Mouse (Mus musculus): ENCODE data around the gene Tpd52l1. TPM values are rescaled to one million over a fixed set of nuclear protein-coding genes. Genes with fewer than 3 reads are reported as not detected.
"Not testable (repeated sequence)": the region's sequence is repeated elsewhere in the genome, so short reads cannot be mapped to it uniquely, and the experiment has no call there.

Tpd52l1 gene
- total RNA-seq (2022), result 10 to 100 TPM; 29.3 to 31.8 (median 30.8) TPM

DNA sequence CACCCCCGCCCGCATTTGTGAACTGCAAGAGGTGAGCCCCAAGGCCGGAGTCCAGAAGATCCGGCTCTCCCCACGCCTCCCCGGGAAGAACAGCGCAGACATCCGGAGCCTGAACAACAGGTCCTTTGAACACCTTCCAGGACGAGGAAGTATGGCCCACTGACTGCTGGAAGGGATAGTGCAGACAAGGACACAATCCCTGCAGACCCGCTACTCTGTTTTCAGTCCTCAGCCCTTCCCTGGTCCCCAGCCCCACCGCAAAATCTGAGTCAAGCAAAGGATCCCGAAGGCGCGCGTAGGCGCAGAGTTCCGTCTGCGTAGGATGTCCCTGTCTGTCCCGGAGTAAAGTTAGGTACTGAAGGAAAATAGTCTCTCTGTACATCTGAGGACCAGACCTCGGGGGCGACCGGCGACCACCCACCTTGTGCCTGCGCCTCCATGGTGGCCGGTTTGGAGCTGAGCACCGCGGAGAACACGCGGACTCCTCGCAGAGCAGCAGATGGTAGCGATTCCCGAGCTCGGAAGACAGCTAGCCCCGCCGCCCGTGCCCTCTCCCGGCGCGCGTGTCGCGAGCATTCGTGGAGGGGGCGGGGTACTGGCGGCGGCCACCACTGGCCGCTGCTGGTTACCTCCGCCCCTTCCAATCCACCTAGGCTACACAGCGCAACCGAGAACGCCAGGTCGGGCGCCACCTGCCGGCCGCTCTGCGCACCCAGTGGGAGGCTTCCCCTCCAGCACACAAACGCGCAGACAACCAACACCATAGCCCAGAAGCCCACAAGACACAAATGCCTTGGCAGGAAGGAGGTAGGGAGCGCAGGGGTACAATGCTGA is at the start of gene Tpd52l1:
Gene Tpd52l1 (minus strand): TSS at position 668 of the 834 bp plus-strand sequence.
- DNase-seq (ENCODE audit: low spot score in 2 of 2), result peak; percentile 71 to 84

DNA sequence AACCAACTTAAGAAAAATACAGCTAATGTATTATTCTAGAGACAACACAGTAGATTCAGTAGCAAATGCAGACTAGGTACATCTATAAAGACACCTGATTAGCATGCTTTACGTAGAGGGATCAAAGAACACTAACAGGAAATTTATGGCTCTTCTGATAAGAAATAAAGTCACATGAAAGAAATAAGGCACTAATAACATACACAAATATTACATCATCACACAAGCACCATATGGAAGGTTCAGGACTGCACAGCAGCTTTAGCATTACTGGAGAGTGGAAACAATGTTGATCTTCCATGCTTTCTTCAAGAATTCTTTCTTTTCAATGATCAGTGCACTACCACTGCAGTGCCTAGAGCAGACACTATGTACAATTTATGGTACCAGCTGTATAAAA is 48.5 kb upstream of the Tpd52l1 start:
- no peak for DNase-seq (ENCODE audit: low spot score in 2 of 2)

- no peak for DNase-seq (ENCODE audit: low spot score in 2 of 2)
These were observed 21.5 kb upstream of the Tpd52l1 start for GRCm38 (mm10) chr10:31467043-31467898.

DNA sequence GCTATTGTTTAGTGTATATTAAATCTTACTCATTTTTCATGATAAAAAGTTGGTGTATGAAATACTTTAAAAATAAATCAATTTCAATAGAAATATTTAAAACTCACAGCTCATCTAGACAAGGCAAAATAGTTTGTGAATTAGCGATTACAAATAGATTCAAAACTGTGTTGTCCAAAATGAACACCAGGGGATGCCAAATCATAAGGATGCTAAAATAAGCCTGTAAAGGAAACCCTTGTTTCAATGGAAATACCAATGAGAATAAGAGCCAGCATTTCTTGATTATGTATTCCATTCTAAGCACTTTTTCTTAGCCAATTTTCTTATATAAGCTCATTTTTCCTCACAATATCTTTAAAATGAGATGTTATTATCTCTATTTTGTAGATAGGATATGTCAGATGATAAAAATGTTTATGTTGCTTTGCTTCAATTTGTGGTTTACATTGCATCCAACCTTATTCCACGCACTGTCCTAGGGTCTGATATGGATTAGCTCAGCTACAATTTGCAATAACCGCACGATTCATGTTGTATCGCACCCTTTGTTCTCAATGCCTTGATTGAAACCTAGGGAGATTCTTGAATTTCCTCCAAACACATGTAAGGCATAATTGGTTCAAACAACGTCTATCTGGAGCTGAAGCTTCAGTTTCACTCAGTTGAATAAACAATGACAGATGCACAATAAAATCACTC is 20.2 kb upstream of the Tpd52l1 start:
- no peak for DNase-seq (ENCODE audit: low spot score in 2 of 2)

DNA sequence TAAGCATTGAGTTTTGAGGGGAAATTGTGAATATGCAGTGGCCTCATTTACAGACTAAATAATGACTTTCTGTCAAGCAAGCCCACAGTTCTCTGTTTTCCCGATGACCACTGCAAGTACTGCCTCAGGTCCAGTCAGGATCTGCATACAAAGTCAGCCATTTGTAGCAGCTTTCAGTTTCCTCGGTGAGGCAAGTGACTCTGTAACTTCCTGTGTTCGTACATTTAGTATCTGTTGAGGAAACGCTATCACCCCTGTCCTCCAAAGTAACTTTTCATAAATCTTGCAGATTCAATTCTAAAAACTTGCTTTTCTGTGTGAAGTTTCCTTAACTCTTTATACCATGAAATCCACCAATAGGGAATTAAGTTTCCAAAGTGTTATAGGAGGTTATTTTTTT is 19.7 kb upstream of the Tpd52l1 start:
- DNase-seq (ENCODE audit: low spot score in 2 of 2), result no peak

DNA sequence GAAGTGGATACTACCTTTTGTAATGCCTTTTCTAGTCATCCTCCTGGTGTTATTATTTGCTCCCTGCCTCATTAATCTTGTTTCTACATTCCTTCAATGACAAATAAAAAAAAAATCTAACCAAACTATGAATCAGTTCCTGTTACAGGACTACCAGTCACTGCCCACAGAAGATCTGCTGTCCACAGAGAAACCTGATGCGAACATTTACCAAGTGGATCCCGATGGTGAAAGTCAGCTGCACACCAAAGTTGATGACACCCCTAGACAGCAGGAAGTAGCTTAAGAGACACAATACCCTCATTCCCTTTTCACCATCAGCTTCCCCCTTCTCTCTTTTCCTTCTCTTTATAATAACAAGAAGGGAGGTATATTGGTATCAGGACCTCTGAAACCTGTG is 17.3 kb upstream of the Tpd52l1 start:
- DNase-seq (ENCODE audit: low spot score in 2 of 2), result no peak

- DNase-seq (ENCODE audit: low spot score in 2 of 2), result no peak
These were observed 11.0 kb upstream of the Tpd52l1 start for GRCm38 (mm10) chr10:31456806-31457205.

DNA sequence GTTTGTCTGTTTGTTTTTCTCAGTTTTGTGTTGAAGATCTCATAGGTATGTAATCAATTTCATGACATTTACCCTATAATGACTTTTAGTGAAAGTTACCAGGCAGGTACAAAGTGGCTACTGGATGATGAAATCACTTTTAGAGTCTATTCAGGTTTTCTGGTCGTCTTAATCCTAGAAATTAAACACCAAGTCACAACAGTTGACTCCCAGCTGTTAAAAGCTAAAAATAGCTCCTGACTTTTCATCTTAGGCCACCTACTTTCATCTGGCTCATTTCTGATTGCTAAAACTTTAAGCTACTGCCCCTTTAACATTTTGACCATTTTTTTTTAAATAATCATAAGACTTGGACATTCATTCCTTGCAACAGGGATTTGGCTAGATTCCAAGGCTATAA is 1.3 kb upstream of the Tpd52l1 start:
- no peak for DNase-seq (ENCODE audit: low spot score in 2 of 2)

GRCm38 (mm10) chr10:31444206-31444605 is 1.6 kb downstream of the Tpd52l1 start:
- DNase-seq (ENCODE audit: low spot score in 2 of 2), result no peak

DNA sequence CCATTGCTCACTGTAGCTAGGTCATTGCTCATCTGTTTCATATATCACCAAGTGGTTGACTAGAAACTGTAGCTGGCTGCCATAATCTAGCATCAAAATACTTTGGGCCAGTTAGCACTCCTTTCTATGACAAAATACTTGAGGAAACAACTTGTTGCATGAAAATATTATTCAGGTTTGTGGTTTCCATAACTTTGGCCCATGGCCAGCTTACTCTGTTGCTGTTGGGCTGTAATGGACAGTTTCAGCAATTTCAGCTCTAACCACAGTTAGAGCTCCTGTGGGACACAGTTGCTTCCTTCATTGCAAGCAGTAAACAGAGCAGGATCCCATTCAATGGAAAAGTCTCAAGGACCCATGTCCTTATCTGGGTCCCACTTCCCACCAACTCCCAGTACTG is 4.3 kb downstream of the Tpd52l1 start:
- no peak for DNase-seq (ENCODE audit: low spot score in 2 of 2)

DNA sequence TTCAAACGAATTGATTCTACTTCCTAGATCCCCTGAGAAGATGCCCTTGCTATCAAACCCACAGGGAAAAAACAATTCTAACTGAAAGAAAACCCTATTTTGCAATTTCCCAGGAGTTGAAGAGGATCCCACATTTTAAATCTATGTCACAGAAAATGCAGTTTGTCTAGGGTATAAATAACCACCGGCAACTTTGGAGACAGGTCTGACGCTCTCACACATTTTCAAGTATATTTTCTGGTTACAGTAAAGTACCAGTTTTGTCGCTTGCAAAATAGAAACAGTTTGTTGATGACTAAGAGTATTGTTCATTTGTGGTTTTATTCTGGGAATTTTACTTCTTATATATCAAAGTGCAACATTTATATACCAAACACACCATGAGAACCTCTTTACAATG is 9.7 kb downstream of the Tpd52l1 start:
- no peak for DNase-seq (ENCODE audit: low spot score in 2 of 2)

DNA sequence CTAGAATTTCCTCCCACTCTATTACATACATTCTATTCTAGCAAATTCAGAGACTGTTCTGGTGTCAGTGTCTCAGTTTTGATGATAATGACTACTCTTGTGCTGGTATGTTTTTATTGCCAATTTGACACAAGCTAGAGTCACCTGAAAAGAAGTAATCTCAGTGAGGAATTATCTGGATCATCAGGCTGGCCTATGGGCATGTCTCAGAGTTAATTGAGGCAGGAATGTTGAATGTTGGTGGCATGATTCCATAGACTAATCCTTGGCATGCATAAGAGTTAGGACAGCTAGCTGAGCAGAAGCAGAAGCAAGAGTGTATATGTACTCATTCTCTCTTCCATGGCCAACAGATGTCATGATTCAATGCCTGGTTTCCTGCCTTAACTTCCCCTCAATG is 27.8 kb downstream of the Tpd52l1 start:
- DNase-seq (ENCODE audit: low spot score in 2 of 2), result no peak

DNA sequence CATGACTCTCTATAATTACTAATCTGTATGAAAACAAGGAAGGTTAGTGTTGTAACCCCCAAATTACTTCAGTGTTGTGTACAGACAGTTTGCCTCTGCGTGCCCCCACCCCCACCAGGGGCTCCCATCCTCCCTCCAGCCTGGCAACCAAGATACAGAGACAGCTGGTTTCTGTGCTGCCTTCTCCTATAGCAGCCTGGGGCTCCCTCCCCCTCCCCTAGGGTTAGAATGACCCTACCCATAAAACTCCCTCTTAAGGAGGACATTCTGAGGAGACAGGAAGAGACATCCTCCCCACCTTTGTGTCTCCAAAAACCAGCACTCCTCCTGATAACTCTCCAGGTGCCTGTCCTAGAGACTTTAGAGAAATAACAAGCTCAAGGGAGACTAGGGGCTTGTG is 52.8 kb downstream of the Tpd52l1 start:
- no peak for DNase-seq (ENCODE audit: low spot score in 2 of 2)

- no peak for DNase-seq (ENCODE audit: low spot score in 2 of 2)
These were observed 54.9 kb downstream of the Tpd52l1 start for GRCm38 (mm10) chr10:31390777-31391395.

- DNase-seq (ENCODE audit: low spot score in 2 of 2), result not testable (repeated sequence)
These were observed 57.2 kb downstream of the Tpd52l1 start for GRCm38 (mm10) chr10:31388566-31388965.

DNA sequence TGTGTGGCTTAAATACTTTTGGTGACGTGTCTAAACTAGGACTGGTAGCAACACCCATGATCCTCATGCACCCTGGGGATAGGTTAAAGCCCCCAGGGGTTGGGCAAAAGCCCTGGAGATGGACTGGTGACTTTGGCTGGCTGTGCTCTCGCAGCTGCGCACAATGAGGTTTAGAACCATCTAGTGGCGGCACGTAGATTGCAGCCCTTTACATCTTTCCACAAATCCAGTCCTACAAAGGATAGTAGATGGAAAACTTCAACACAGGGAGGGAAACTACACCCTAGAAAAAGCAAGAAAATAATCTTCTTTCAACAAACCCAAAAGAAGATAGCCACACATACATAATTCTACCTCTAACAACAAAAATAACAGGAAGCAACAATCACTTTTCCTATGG is 75.6 kb downstream of the Tpd52l1 start:
- DNase-seq (ENCODE audit: low spot score in 2 of 2), result not testable (repeated sequence)

DNA sequence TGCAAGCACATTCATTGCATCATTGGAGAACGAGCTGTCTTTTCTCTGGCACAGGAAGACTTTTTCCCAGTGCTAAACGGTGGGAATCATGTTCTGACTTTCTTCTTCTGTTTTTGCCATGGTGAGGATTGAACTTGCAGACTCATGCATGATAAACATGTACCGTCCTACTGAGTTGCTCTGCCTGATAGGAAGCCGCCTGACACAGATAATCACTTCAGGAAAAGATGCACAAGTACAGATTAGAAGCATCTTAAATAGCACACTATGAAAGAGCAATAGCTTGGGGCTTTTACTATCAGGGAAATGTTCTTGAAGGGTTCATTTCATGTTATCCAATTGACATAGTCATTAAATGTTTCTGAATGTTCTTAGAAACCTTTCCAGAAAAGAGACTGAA is 86.0 kb downstream of the Tpd52l1 start:
- no peak for DNase-seq (ENCODE audit: low spot score in 2 of 2)

DNA sequence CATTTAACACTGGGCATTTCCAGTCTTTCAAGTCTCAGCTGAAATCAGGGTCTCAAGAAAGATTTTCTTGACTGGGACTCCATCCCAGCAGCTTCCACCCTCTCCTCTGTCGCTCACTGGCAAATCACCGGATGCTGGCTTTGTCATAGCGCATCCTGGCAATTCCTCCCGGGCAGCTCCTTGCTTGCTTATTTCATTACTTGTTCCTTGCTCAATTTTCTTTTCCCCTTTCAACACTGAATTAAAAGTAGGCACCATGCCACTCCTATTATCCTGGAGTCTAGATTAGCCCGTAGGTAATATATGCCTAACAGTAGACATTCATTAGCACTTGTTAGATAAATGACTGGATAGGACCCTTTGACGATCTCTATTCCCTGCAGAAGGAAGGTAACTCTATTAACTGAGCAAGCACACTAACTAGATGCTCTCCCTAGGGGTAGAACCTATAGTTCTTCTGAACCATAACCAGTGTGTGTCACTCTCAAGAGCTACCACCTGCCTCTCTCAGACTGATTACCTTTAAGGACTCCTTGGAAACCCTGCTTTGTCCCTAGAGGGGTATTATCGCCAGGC is 90.8 kb downstream of the Tpd52l1 start:
- no peak for DNase-seq (ENCODE audit: low spot score in 2 of 2)

DNA sequence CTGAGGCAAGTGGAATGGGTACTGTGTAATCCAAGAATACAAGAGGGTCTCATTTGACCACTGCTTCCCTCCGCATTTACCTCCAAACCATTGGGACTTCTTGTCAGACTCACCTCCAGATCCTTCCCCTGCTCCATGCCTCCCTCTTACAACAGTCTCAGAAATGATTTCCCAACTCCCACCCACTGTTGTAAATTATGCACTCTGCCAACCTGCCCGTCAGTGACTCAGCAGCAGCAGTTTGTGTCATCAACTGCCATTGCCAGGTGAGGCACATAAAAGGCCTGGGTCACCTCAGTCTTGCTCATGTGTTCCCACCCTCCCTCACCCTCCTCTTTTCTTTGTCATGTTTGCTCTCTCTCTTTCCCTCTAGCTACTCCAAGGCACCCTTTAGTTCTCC is 91.6 kb downstream of the Tpd52l1 start:
- DNase-seq (ENCODE audit: low spot score in 2 of 2), result no peak

- DNase-seq (ENCODE audit: low spot score in 2 of 2), result no peak
These were observed 92.8 kb downstream of the Tpd52l1 start for GRCm38 (mm10) chr10:31352845-31353427.

DNA sequence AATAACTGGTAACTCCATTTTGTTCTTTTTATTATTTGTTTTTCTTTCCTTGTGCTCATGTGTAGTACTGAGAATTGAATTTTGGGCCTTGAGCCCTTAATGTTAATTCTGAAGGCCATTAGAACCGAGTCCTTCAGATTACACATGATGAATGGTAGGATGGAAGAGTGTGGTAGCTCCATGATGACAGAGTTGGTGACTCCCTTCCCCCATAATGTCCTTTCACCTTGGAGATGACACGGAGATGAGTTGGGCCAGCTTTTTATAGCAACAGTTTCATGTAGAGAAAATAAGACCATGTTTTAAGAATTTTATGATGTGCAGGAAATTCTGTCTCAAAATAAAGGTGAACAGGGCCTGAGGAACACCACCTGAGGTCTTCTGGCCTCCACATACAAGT is 94.7 kb downstream of the Tpd52l1 start:
- DNase-seq (ENCODE audit: low spot score in 2 of 2), result no peak

Measured in gastrocnemius, adult 8-10 months (tissue).